Mouse (Mus musculus) brain, embryonic 18.5 days (tissue): Measurements from ENCODE around the gene Sat1.

Source experiments
- DNase-seq: peaks from one replicate; pipeline ENCODE4 v3.0.0-alpha.2; 2012; ENCODE audit warnings: low read depth, low spot score

Gene Sat1

GRCm38 (mm10) chrX:155166313-155166712, 49.9 kb downstream of the Sat1 start:
- DNase-seq: no peak

GRCm38 (mm10) chrX:155163553-155163952, 52.7 kb downstream of the Sat1 start:
- no peak for DNase-seq
